Mouse (Mus musculus): ENCODE measurements around the gene Usf1. TPM values are rescaled to one million over a fixed set of nuclear protein-coding genes. Genes with fewer than 3 reads are reported as not detected.

Gene Usf1
- total RNA-seq, 2 experiments from 2014 or later, result 126 to 128 TPM

DNA sequence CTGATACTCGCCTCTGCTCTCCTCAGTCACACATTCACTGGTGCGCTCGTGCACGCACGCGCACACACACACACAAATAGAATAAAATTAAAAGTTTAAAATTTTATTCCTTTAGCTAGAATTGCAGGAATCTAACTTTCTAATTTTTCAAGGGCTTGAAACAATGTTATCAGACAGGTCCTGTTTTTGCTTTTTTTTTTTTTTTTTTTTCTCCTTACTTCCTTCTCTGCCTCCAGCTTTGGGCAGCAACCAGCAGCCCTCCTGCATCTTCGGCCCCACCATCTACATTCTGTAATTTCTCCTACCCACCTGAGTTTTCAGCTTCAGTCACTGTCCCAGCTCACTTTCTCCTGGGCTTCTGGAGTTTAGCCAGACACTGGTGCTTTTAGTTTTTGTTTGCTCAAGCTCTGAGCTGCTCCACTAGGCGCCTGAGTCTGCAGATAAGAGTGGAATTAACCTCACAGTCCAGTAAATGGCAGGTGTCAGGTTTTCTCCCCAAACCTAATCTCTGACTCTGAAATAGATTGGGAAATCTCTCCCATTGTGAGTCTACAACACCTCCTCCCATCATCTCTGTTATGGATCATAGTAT, 11.5 kb downstream of the Usf1 start:
- no peak for TF ChIP-seq CTCF (conservative IDR thresholded peaks at IDR 0.05)
- no peak overlapping the region for H3K4me3 ChIP-seq
- no peak overlapping the region for H3K27ac ChIP-seq
- no peak for DNase-seq (ENCODE audit: low spot score in 2 of 2)

DNA sequence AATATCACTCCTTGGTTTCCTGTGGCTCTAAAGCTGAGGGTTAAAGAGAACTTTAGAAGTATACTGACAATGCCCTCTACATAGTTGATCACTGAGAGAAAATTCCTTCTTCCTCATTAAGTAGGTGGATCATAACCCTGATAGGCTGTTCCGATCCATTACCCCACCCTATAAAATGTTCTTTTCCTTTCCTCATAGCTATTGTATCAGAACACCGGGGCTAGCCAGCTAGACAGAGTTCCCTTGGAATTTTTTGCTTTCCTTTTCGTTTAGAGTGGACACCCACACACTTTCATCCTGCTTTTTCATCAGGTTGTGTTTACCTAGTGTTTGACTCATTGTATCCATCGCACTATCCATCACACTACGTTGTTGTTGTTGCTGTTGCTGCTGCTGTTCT, 13.5 kb downstream of the Usf1 start:
- TF ChIP-seq CTCF (conservative IDR thresholded peaks at IDR 0.05), result no peak
- Histone ChIP-seq H3K27ac (no peak overlapping the region), H3K4me3 (no peak overlapping the region)
- DNase-seq (ENCODE audit: low spot score in 2 of 2), result no peak

DNA sequence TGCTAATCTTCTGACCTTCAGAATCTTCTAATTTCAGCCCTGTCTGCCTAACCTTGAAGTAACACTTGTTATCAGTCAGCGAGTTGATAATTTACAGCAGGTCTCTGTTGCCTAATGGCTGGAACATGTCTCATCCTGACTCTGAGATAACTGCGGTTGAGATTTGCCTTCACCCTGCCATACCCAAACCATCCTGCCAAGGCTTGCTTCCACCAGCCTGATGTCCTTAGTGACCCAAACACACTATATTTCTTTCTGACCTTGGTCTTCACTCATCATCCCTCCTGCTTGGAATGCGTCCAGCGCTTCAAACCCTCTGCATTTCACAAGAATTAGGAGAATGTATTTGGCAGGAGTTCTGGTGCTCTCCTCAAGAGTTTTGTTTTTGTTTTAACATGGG, 14.0 kb downstream of the Usf1 start:
- no peak for TF ChIP-seq CTCF (conservative IDR thresholded peaks at IDR 0.05)
- H3K27ac ChIP-seq, result no peak overlapping the region
- DNase-seq (ENCODE audit: low spot score in 2 of 2), result no peak
- no peak overlapping the region for H3K4me3 ChIP-seq

DNA sequence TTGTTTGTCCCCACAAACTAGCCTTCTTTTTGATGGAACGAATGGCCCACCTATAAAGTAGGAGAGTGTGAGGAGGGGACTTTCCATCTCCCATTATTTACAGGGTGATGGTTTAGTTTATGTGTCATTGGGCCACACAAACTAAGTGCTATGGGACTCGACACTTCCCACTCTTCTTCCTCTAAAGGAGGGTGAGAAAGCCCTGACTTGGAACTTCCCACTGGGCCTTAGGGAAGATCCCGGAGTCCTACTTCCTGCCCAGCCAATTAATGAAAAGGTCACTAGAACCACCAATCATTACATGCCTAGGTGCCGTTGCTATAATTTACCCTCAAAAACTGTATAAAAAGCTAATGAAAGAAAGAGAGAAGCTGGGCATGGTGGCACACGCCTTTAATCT, 21.0 kb downstream of the Usf1 start:
- Histone ChIP-seq H3K4me3 (no peak overlapping the region), H3K27ac (no peak overlapping the region)
- no peak for TF ChIP-seq CTCF (conservative IDR thresholded peaks at IDR 0.05)
- DNase-seq (ENCODE audit: low spot score in 2 of 2), result no peak

DNA sequence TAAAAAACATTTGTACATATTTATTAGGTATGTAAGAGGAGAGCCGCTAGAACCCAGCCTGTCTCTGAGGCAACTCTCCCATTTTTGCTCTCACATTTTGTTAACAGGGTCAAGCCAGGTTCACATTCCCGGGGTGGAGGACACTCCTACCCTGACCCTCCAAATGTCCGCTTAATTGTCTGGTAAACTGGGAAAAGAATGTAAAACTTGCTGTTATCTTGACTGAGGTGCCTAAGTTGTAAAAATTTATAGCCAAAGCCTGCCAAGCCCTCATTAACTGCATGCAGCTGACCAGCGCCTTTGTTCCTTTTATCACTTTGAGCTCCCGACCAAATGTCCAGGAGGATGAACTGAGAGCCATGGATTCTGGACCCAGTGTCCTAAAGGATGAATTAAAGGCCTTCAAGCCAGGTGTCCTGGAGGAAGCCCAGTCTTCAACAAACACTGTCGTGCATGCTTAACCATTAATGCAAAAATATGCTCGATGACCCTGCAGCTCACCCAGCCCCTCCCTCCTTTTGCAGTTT, 24.2 kb downstream of the Usf1 start:
- Histone ChIP-seq H3K27ac (no peak overlapping the region), H3K4me3 (no peak overlapping the region)
- TF ChIP-seq CTCF (conservative IDR thresholded peaks at IDR 0.05), result no peak
- no peak for DNase-seq (ENCODE audit: low spot score in 2 of 2)

DNA sequence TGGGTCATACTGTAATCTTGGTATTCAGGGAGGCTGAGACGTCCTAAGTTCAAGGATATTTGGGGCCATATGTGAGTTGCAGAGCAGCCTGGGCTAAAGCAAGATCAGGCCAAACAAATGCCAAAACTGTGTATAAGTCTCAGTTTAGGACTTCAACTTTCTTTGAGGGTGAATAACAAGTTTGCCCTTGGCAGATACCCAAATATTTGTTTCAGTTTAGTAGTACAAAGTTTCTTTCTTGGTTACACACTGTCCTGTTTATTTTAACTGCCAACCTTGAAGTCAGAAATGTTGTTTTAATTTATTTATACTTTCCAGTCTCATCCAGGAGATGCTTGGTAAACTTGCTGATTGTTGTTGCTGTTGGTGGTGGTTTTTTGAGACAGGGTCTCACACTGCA, 24.9 kb downstream of the Usf1 start:
- TF ChIP-seq CTCF (conservative IDR thresholded peaks at IDR 0.05), result no peak
- no peak for DNase-seq (ENCODE audit: low spot score in 2 of 2)
- Histone ChIP-seq H3K4me3 (no peak overlapping the region), H3K27ac (no peak overlapping the region)

DNA sequence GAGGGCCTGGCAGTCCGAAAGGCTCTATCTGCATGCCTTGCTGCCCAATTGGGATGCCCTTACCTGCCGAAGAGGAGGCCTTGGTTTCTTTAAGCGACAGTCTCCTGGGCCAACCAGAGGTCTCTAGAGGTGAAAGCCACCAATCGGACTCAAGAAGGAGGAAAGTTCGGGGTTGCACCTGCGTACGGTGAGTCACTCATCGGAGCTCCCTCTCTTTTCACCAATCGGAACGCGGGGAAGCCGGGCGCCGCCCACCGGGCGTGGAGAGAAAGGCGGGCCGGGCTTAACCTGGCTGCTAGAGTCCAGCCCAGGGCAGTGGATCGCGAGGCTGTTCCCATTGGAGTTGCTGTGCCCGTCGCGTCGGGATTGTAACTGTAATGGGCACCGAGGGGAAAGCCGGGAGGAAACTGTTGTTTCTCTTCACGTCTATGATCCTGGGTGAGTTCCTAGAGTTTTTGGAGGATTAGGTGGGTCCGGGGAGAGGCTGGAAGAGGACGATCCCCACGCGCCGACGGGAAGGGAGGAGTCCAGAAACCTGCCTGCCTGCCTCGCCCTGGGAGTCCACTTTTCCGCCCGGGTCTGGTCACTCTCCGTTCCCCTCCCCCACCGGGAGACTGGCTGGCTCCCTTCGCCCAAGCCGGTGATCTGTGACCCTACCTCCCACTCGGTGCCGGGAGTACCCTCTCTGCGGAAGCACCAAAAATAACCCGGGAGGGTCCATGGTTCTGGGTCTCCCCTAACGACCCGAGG, 26.3 kb downstream of the Usf1 start, which contains the start of gene F11r:
TSS of gene F11r (plus strand) at position 272 of the 750 bp plus-strand sequence.
- peak within 1 kb of the TSS; percentile 52 for H3K4me3 ChIP-seq
- peak; percentile 50 for TF ChIP-seq CTCF (conservative IDR thresholded peaks at IDR 0.05)
- DNase-seq (ENCODE audit: low spot score in 2 of 2), result no peak
- peak within 1 kb of the TSS; percentile 59; the same call in 1 of the 2 replicates for H3K27ac ChIP-seq

DNA sequence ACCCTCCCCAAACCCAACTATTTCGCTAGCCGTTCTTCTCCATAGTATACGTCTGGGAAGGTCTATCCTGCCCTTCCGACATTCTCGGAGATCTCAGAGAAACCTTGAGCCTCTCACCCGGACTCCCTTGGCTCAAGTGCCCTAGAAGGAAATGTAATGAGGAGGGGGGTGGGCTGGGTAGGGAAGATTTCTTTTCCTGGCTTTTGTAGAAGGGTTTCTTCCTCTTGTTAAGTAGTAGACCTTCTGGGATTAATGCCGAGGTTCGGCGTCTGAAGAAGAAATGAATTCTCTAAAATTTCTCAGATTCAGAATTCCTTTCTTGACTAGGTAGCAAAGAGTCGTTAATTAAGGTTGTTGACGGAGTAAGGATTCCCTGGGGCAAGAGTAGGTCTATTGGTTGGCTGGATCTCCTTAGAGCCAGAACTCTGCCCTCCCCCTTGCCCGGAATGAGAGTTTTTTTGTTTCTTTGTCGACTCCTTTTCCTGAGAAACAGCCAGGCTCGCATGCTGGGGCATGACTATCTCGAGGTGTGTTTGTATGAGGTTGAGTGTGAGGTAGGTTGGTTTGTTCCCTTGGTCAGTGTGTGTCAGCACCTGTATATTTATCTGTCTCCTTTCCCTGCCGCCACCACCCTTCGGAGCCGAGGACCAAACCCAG, 27.0 kb downstream of the Usf1 start:
- TF ChIP-seq CTCF (conservative IDR thresholded peaks at IDR 0.05), result no peak
- no peak for DNase-seq (ENCODE audit: low spot score in 2 of 2)
- Histone ChIP-seq H3K27ac (peak overlapping the region; percentile 59; the same call in 1 of the 2 replicates), H3K4me3 (peak overlapping the region; percentile 52)

DNA sequence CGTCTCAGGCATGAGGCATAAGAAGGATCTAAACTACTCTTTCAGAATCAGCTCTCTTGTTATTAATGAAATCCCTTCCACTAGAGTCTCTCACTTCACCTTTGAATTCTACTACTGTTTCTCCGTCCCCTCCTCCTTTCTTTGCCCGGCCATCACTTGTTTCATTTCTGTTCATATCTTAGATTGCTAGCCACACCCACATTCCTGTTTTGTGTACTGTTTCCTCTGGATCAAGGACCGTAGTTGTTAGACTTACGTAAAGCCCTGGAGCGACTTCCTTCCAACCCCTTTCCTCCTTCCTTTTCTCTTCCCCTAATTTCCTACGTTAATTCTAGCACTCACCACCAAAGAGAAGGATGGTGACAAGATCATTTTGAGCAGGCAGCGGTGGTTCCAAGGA, 28.0 kb downstream of the Usf1 start:
- H3K4me3 ChIP-seq, result peak overlapping the region; percentile 52
- DNase-seq (ENCODE audit: low spot score in 2 of 2), result no peak
- no peak for TF ChIP-seq CTCF (conservative IDR thresholded peaks at IDR 0.05)
- peak overlapping the region; percentile 59; the same call in 1 of the 2 replicates for H3K27ac ChIP-seq

DNA sequence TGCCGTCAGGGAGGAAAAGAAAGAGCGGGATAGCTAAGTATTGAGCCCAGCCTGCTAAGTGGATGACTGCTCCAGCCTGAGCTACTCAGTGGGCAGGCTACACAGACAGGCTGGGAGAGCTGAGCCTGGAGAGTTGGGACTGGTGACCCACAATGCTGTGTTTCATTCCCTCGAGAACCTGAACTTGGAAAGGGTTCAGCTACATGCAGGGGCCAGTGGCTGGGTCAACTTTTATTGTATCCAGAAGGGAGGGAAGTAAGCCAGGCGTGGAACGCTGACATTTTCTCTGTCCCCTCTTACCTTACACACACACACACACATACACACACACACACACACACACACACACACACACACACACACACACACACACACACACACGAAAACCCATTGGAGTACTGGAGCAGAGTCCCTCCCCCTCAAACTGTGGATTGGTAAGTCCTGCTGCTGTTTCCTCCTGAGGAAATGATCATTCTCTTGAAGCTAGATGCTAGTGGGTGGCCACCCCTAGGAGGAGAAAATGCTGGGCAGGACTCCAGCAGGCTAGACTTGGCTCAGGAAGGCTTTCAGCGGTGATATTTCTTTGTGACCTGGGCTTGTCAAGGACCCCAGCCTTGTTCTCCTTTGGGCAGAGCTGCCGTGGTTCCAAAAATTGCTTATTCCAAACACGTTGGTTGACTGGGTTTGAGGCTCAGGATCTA, 29.1 kb downstream of the Usf1 start:
- peak; percentile 15; the same call in 1 of the 2 replicates for TF ChIP-seq CTCF (conservative IDR thresholded peaks at IDR 0.05)
- Histone ChIP-seq H3K4me3 (no peak overlapping the region; the same call in 1 of the 2 replicates), H3K27ac (peak overlapping the region; percentile 36; the same call in 1 of the 2 replicates)
- DNase-seq (ENCODE audit: low spot score in 2 of 2), result no peak

DNA sequence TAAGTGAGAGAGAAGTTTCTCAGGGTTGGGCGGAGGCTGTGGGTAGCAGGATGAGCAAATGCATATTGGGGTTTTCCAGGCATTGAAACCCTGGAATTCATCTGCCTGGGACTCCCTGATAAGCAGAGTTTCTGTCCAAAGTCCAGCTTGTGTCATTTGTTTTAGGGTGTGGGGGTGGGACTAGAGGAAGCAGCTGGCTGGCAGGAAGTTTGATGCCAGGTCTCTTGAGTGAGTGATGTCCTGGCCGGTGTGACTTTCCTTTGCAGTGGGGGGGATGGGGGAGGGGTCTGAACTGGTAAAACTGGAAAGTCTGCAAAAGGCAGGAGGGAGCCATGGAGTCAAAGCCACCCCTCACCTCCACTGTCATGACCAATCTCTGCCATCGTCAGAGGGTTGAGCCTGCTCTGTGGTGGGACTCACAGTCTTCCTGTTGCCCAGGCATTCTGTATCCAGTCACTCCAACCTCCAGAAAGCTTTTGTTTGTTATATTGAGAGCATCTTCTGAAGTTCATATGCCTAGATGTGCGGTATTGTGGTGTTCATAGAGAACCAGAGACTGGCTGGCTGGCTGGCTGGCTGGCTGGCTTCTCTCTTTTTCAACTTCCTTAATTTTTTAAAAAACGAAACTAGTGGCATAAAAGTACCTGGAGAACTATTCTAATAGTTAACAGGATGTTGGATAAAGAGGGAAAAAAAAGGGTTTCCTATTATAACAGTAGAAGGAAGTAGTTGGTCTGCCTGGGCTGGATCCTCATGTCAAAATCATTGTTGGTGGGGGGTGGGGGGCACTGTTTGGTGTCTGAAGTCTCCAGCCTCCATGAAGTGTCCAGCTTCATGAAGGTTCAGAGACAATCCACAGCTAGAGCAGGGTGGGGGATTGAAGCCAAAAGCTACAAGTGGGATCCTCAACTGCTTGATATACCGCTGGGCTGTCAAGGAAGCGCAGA, 30.6 kb downstream of the Usf1 start:
- H3K4me3 ChIP-seq, result no peak overlapping the region
- no peak for TF ChIP-seq CTCF (conservative IDR thresholded peaks at IDR 0.05)
- H3K27ac ChIP-seq, result peak overlapping the region; percentile 36; the same call in 1 of the 2 replicates
- no peak for DNase-seq (ENCODE audit: low spot score in 2 of 2)

DNA sequence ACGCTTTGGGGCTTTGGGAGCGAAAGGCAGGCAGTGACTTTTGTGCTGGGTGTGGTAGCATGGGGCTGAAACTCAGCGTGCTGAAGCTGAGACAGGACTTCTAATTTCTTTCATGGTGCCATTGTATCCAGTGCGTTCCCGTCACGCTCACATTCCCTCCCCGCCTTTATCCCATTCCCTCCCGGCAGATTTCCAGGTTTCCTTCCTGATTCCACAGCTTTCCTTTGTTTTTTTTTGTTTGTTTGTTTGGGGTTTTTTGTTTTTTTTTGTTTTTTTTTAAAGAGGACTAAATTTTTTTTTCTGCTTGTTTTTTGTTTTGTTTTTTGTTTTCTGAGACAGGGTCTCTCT, 31.3 kb downstream of the Usf1 start:
- Histone ChIP-seq H3K4me3 (no peak overlapping the region), H3K27ac (0 out of 2 replicates have a peak overlapping the region, but pooled peaks have one; percentile 36)
- no peak for DNase-seq (ENCODE audit: low spot score in 2 of 2)
- TF ChIP-seq CTCF (conservative IDR thresholded peaks at IDR 0.05), result no peak

Measured in layer of hippocampus, adult 2 months (tissue).